Mouse (Mus musculus) naive thymus-derived CD4-positive, alpha-beta T cell, adult 2 months (primary cell): ENCODE results near the gene Pcsk4.
A peak's percentile ranks its signal among the peaks of the same experiment; 100 is the strongest.

Experiments used
- DNase-seq: peaks from one replicate; pipeline ENCODE4 v3.0.0-alpha.2; 2011; ENCODE audit warnings: low read depth

Pcsk4 gene

DNA sequence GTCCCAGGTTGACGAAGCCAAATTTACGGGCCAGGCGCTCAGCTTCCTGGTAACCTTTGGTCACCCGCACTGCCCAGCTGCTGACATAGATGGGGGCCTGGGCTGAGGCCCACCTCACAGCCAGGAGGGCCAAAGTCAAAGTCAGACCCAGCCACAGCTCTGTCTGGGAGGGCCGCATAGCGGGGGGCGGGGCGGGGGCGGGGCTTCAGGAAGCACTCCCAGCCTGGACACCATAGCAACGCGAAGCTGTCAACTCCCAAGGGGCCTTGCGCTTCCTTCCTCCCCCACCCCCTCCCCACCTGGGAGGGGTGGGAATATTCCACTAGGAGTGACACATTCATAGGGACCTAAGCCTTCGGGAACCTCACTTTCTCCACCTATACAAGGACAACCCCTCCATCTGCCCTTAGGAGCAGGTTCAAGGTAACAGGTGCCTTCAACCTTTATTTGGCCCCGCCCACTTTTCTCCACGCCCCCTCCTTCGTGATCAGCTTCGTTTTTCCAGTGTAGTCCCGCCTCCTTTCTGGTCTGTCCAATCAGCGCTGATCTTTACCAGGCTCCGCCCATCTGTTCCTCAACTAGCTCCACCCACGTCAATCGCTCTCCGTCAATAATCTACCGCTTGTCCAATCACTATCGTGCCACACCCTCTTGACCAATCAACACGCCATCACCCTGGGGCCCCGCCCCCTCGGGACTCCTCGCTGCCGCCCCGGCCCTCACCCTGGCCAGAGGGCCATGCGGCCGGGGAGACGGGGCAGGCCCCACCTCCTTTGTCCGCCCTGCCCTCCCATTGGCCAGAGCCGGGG lies at the start of gene Pcsk4, which contains the start of gene Reep6:
Pcsk4 (minus strand) TSS at position 226 of the 809 bp plus-strand sequence.
Reep6 (plus strand) TSS at position 681 of the 809 bp plus-strand sequence.
- peak; percentile 89 for DNase-seq

DNA sequence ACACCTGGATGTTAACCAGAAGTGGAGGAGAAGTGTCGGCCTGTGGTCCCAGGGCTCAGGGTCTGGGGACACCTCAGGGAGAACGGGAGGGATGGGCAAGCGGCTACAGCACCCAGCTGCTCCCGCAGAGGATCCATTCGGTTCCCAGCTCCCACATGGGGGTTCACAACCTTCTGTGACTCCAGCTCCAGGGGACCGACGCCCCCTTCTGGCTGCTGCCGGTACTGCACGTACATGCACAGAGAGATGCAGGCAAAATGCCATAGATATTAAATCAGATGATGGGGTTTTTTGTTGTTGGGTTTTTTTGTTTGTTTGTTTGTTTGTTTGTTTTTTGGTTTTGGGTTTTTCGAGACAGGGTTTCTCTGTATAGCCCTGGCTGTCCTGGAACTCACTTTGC lies 48.4 kb upstream of the Pcsk4 start:
- peak; percentile 64 for DNase-seq

DNA sequence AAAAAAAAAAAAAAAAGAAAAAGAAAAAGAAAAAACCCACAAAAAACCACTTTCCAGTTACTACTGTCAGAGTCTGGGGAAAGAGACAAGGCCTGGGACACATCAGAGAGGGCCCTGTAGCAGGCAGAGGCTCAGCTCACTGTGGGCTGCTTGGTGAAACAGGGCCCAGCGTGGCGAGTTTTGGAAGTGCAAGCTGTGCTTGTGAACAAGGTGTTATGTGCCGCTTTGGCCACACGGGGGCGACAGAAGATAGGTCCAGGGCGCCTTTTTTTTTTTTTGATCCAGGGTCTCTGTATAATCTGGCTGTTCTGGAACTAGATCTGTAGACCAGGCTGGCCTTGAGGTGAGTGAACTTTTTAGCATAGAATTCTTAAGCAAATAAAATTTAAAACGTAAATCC lies 46.9 kb upstream of the Pcsk4 start:
- DNase-seq, result peak; percentile 97

DNA sequence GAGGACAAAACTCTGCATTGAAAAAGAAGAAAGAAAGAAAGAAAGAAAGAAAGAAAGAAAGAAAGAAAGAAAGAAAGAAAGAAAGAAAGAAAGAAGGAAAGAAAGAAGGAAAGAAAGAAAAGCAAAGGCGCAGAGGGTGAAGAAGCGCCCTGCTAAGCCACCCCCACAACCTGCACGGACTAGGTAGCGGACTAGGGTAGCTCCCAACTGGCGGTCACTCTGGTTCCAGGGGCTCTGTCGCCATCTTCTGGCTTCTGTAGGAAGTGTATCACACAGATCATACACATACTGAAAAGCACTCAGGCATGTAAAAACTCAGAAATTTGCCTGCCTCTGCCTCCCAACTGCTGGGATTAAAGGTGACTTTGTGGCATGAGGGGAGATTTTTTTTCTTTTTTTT lies 44.8 kb upstream of the Pcsk4 start:
- peak; percentile 50 for DNase-seq

DNA sequence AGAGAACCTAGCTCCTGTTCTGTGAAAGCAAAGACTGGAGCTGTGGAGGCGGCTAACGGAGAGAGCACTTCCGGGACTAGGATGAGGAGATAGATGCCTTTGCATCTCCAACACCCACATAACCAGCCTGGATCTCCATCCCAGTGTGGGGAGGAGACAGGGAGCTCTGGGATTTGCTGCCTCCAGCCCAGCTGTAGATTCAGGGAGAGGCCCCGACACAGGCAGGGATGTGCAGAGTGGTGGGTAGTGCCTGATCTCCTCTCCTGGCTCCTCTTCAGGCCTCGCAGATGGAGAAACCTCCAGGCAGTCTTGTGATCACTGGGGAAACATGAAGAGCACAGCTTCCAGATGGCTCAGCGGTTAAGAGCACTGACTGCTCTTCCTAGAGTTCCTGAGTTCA lies 43.4 kb upstream of the Pcsk4 start:
- no peak for DNase-seq

DNA sequence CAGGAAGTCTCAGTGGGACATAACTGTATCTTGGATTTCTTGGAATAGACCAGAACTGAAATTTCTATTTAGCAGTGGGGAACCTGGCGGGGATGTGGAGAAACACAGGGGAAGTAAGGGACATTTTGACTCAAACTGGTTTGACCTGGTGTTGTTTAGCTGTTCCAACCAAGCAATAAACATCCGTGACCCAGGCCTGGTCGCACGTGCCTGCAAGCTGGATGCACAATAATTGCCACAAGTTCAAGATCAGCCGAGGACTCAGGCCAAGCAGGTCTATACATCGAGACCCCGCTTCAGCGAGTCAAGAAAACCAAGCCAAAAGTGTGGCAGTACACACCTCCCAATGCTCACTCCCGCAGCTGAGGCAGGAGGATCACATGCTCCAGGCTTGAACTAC lies 42.7 kb upstream of the Pcsk4 start:
- DNase-seq, result no peak

DNA sequence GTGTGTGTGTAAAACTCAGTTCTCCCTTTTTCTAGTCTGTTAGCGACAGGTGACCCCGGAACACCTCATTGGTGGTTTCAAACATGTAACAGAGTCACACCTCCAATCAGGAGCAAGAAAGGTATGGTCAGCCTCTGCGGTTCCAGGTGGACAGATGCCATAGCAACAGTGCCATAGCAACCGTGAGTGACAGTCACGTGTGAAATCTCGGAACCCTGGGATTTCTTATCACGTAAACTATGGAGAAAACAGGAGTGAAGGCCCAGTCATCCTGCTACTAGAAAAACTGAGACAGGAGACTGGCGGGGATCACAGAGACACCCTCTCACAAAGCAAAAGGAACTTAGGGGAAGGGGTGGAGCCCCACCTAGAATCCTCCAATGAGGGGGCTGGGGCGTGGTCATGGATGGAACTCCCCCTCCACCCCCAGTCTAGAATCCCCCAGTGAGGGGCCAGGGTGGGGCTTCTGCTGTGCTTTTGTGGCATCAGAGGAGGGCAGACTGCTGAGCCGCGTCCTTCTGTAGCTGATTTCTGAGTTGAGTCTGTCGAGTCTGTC lies 42.2 kb upstream of the Pcsk4 start:
- peak; percentile 48 for DNase-seq

DNA sequence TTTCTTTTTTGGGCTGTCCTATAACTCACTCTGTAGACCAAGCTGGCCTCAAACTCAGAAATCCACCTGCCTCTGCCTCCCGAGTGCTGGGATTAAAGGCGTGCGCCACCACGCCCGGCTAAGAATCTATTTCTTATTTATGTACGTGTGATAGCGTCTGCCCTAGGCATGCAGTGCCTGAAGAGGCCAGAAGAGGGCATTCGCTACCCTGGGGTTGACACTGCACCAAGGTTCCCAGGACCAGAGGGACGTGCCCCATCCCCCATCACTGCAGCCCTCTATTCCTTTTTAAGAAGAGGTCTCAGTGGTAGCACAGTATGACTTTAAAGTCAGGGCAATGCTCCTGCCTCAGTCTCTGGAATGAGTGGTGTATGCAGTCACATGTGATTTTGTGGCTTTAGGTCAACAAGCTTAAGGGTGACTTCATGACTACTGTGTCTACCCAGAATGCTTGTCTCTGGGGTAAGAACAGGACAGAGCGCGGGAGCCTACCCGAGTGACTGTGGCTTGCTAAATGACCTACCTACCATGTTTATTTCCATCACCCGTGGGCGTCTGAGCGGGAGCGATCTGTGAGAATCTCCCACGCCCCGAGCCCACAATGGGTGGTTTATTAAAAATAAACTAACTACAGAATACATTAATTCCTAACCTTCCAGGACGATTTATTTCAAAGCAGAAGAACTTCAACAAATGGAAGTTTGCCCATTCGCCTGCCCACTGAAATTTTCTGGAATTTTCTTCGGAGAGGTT lies 40.9 kb upstream of the Pcsk4 start:
- peak; percentile 46 for DNase-seq

DNA sequence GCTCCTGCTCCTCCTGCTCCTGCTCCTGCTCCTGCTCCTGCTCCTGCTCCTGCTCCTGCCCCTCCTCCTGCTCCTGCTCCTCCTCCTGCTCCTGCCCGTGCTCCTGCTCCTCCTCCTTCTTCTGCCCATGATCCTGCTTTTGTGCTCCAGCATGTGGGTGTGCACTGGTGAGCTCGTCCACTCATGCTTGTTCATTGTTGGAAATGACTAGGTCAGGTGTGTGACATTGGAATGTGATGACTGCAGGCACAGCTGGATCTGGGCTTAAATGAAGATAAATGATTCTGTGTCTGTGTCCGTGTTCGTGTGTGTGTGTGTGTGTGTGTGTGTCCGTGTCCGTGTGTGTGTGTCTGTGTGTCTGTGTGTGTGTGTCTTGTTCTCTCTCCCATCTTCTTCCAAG lies 39.1 kb upstream of the Pcsk4 start:
- DNase-seq, result no peak

DNA sequence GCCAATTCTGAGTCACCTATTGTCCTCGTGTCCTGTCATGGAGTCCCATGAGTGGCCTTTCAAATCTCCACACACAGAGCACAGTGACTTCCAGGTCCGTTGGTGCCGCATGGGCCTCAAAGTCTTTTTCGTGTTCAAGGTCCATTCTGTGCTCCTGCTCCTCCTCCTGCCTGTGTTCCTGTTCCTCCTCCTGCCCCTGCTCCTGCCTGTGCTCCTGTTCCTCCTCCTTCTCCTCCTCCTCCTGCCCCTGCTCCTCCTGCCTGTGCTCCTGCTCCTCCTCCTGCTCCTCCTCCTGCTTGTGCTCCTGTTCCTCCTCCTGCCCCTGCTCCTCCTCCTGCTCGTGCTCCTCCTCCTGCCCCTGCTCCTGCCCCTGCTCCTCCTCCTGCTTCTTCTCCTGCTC lies 38.7 kb upstream of the Pcsk4 start:
- DNase-seq, result no peak

DNA sequence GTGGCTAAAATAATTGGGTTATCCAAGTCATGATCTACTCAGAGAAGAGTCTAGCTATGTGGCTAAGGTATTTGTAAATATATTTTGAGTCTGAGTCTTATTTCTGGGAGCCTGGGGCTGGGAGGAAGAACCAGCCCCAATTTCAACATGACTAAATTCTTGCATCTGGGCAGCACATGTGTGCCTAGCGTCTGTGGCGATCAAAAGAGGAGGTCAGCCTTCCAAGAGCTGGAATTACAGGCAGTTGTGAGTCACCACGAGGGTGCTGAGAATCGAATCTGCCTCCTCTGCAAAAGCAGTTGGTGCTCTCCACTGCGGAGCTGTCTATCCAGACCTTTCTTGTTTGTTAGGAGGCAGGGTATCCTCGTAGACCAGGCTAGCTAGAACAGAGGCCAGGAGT lies 36.4 kb upstream of the Pcsk4 start:
- no peak for DNase-seq

DNA sequence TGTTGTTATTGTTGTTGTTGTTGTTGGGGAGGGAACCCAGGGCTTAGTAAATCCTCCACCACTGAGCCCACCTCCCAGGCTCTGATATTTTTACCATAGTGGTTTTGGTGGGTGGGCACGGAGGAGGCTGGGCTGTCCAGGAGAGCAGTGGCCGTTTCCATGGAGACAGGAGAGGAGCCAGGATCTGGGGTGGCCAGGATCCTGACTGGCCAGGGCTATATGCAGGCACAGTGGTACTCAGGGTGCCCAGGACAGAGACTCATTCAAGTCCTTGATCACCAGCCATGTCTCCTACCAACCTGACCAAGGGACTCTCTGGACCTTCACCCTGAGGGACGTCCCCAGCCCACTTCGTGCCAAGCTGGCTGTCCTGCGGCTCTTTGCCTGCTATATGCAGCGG lies 34.4 kb upstream of the Pcsk4 start:
- no peak for DNase-seq

DNA sequence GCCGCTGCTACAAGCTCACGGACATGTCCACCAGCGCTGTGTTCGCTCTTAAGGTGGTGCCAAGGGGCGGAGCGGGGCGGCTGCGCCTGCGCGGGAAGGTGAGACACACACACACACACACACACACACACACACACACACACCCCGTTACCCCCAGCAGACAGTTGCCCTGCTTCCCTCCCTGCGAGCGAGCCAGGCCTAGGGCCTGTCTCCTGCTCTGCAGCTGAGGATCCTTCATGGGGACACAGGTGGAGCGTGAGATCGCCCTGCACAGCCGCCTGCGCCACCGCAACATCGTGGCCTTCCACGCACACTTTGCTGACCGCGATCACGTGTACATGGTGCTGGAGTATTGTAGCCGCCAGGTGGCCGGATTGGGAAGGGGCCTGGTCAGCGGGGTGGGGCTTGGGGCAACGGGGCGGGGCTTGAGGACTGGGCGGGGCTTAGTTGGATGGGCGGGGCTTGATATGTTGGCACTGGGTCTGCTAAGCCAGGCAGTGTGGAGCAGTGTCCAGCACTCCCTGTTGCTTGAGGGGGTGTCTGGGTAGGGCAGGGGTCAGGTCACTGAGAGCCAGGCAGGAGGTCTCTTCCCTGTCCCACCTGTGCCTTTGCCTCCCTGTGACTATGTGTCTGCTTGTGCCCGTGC lies 28.8 kb upstream of the Pcsk4 start:
- DNase-seq, result no peak

DNA sequence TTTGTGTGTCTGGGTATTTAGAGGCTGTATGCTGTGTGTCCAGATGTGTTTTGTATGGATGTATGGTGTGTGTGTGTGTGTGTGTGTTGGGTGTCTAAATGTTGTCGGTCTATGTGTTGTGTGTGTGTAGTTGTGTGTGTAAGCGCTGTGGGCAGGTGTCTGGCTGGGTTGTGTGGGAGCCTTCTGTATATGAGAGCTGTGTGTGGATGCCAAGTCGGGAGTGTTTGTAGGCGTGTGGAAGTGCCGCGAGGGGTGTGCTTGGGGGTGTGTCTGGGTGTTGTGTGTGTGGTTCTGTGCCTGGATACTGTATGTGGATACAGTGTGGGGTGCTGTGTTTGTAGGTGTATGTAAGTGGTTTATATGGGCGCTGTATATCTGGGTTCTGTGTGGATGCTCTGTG lies 28.0 kb upstream of the Pcsk4 start:
- DNase-seq, result no peak

DNA sequence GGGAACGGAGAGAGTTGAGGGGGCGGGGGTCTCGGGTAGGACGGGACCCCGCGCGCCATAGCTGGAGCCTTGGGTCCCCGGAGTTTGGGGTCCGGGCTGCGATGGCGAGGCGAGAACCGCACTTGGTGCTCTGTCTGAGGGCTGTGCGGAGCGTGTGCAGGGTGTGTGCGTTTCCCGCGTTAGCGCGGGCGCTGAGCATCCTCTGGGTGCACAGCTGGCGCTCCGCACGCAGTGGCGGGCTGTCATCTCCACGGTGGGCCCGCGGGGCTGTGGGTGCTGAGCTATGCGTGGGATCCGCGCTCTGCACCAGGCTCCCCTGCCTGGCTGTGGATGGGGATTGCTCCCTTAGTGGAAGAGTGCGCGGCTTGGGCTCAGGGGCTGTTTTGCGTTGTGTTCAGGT lies 27.4 kb upstream of the Pcsk4 start:
- DNase-seq, result no peak

DNA sequence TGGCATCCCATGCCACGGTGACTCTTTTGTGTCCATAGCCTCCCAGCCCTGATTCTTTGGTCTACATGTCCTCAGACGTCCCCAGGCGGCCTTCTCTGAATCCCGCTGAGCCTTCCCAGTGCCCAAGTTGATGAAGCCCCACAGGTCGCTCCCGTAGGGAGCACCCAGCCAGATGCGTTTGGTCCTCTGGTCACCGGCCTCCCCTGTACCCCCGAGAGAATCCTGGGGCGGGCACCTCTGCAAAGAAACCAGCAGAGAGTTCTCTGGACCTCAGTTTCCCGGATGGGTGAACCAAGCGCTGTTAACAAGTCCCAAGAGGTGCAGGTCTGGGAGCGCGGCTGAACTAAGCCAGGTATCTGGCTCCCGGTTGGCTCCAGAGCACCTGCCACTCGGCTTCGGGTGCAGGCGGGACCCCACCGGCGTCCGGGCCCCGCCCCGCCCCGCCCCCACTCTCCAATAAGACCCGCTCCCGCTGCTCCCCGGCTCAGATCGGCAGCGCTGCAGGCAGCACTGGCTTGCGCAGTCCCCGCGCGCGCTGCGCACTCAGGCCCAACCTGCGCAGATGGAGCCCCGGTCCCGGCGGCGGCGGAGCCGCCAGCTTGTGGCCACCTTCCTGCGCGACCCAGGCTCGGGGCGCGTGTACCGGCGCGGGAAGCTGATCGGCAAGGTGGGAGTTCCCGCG lies 26.8 kb upstream of the Pcsk4 start, which contains the start of gene Plk5:
Plk5 (plus strand) TSS at position 459 of the 682 bp plus-strand sequence.
- no peak for DNase-seq

DNA sequence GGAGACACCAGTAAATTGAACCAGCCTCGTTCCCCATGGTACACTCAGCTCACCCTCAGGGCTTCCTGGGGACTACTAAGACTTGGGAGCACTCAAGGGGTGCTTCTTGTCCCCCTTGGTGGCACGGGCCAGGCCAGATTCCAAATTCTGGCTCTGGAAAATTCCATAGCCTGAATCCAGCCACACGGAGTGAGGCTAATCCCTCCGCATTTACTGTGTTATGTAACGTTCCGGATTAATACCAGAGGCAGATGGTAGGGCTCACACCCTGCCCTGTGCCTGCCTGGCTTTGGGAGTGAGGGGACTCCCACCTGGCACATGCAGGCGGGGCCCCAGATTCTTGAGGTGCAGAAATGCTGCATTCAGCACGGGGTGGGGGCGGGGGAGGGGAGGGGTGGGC lies 26.1 kb upstream of the Pcsk4 start:
- DNase-seq, result no peak

DNA sequence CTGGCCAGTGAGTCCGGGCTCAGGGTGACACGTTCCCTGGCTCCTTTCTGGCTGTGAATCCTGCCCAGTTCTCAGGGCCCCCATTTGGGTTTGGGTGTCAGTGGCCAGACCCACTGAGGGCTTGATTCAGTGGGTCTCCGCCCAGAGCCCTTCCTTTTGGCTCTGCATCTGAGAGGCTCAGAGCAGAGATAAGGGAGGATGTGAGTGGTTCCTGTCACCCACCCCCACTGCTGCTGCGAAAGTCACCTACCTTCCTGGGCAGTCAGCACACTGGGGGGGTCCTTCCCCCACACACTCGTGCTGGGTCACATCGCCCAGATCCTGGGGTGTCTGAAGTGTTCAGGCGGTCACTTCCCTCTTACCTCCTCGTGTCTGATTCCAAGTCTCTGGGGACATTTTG lies 23.4 kb upstream of the Pcsk4 start:
- no peak for DNase-seq

DNA sequence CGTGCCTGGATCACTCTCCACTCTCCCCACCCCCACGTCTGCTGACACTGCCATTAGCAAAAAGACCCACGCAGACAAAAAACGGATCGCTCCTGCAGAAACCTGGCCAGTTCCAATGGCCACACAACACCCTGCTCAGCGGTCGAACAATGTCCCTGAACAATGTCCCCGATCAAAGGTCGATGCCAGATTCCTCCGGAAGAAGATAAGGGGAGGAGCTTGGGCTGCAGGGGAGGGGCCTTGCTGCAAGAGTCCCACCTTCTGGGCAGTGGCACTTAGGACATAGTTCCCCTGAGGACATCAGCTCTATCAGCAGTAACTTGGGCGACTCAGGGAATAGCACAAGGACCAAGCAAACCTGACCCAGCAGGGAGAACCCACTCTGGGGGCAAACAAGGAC lies 22.6 kb upstream of the Pcsk4 start:
- DNase-seq, result no peak

DNA sequence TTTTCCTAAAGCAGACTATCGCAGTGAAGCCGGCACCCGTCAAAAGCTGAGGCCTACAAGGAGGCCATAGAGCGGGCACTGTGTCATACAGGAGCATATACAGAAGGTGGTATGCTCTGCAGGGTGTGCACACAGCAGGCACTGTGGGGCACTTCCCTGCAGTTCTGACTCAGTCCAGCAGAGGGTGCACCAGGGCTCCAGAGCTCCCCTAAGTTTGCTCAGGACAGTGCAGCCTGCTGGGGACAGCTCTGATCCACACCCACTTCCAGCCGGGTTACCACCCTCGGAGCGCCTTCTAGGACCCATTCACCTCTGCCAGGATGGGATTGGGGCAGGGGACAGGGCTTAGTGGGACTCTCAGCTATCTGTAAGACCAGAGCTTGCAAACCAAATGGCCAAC lies 21.0 kb upstream of the Pcsk4 start:
- DNase-seq, result peak; percentile 90

DNA sequence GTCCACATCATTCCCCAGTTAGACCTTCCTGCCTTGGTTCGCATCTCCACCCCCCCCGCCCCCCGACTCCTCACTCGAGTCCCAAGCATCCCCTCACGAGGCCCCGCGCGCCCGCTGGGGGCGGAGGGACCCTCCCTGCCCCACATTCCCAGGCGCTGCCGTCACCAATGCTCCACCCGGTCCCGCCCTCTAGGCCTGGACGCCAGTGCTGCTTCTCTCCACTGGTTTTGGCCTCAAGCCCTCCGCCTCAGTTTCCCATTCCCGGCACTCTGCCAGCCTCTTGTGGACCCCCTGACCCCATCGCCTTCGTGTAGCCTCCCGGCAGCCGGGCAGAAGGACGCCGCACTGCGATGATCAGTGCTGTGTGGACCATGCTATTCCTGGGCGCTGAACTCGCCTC lies 19.7 kb upstream of the Pcsk4 start:
- DNase-seq, result no peak

DNA sequence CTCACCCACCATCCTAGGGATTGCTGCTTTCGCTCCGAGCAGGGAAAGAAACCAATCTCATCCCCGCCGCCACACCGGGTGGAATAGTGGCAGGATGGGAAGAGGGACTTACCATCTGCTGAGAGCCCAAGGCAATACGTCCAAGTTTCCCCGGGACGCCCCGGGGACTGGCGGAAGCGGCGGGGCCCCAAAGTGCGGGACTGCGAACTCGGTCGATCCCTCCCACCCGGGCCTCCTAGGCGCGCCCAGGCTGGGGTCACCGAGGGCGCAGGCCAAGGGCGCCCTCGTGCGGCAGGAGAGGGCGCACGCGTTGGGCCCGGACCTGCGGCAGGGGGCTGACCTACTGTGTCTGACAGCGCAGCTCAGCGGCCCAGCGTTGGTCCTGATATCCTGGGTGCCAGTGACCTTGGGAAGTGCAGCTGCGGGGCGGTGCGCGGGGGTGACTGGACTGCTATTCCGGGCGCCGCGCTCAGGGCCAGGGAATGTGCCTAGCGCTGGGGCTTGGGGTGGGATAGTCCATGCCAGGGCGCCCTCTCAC lies 19.0 kb upstream of the Pcsk4 start, which contains the start of gene Adamtsl5:
Adamtsl5 (minus strand) TSS at position 169 of the 538 bp plus-strand sequence.
- peak; percentile 83 for DNase-seq
